Mouse (Mus musculus): ENCODE results near the gene Sema3d.

DNA sequence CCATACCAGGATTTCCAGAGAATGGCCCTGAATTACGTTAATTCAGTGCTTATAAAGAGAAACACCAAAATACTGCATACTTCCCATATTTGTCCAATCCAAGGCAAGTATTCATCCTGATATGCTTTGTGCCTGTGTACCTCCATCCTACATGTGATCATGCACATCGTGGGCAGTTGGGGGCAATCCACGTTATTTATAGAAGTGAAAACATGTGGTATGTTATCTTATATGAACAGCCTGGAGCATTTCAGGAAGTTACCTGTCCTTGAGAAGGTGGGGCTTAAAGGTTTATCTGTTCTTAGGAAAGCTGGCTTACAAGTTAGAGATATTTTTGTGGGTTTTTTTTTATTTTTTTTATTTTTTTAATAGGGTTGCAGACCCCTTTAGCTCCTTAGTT is 172.2 kb downstream of the Sema3d start:
- TF ChIP-seq CTCF (IDR thresholded peaks at IDR 0.05; ENCODE audit: low read depth, low read length) = no peak
- TF ChIP-seq POLR2A (IDR thresholded peaks at IDR 0.05; ENCODE audit: borderline replicate concordance, low read depth, low read length) = no peak

Measured in bone marrow macrophage, adult 2 months (primary cell).